Mouse (Mus musculus) midbrain, embryonic 11.5 days (tissue): ENCODE measurements around the gene Clpb. TPM values are rescaled to one million over a fixed set of nuclear protein-coding genes. Genes with fewer than 3 reads are reported as not detected.
A peak's percentile ranks its signal among the peaks of the same experiment; 100 is the strongest.

Source experiments
- ATAC-seq: fragments of 200-750 bp; cut with Nextera tagmentation; 2 replicates; pipeline ENCODE4 v1.8.0; 2017; ENCODE audit warnings: moderate TSS enrichment, moderate library complexity; ENCODE audit not compliant: low FRiP score
- DNase-seq: peaks from one replicate; pipeline ENCODE4 v3.0.0; 2015; ENCODE audit warnings: low spot score; ENCODE audit errors: missing footprints
- H3K27ac ChIP-seq: fragments of 300-500 bp; sonication (generic); 2 replicates; pipeline ENCODE4 v1.5.1; 2014; ENCODE audit warnings: low read depth, low read length
- H3K27me3 ChIP-seq: fragments of 300-500 bp; sonication (generic); 2 replicates; pipeline ENCODE4 v1.6.1; 2014; ENCODE audit warnings: mild to moderate bottlenecking, low read length, moderate library complexity, mixed read lengths; ENCODE audit not compliant: control insufficient read depth, insufficient read depth
- H3K36me3 ChIP-seq: fragments of 300-500 bp; sonication (generic); 2 replicates; pipeline ENCODE4 v1.6.1; 2014; ENCODE audit warnings: mild to moderate bottlenecking, low read length, moderate library complexity, mixed read lengths; ENCODE audit not compliant: control insufficient read depth, insufficient read depth
- H3K4me1 ChIP-seq: fragments of 300-500 bp; sonication (generic); 2 replicates; pipeline ENCODE4 v1.6.1; 2014; ENCODE audit warnings: low read length; ENCODE audit not compliant: control insufficient read depth, insufficient read depth
- H3K4me2 ChIP-seq: fragments of 300-500 bp; sonication (generic); 2 replicates; pipeline ENCODE4 v1.6.1; 2014; ENCODE audit warnings: mild to moderate bottlenecking, moderate library complexity
- H3K4me3 ChIP-seq: fragments of 300-500 bp; sonication (generic); 2 replicates; pipeline ENCODE4 v1.5.1; 2014; ENCODE audit warnings: low read depth, low read length
- H3K9ac ChIP-seq: fragments of 300-500 bp; sonication (generic); 2 replicates; pipeline ENCODE4 v1.6.1; 2014; ENCODE audit warnings: low read length
- H3K9me3 ChIP-seq: fragments of 300-500 bp; sonication (generic); 2 replicates; pipeline ENCODE4 v1.6.1; 2016; ENCODE audit warnings: low read length; ENCODE audit not compliant: control insufficient read depth
- WGBS: fragments of 180-500 bp; shearing (Covaris S2); extraction: QIAGEN DNeasy Blood & Tissue Kit; methylation state at CpG from one replicate; pipeline ENCODE4 v1.1.7; 2014; 5-methylcytosine and 5-hydroxymethylcytosine counted together
- polyA plus RNA-seq: library from polyadenylated mRNA; unstranded; fragments of >200 nt; fragmentation: Nextera tagmentation; extraction: Ambion mirVana; gene quantifications from 2 replicates; pipeline ENCODE4 v1.2.1, GENCODE M21; 2014

Clpb gene
- polyA plus RNA-seq, 1 experiment from 2014 or later: 38.8 TPM

GRCm38 (mm10) chr7:101732096-101732495 is 68.7 kb downstream of the Clpb start:
- H3K9ac ChIP-seq: no peak overlapping the region
- ATAC-seq (no peak), DNase-seq (no peak)
- no peak overlapping the region for H3K4me2 ChIP-seq
- no peaks in the 10 kb centered on the region for H3K9me3 ChIP-seq
- 83% methylated on average over 1 of the region's 1 CpGs for WGBS
- H3K27ac ChIP-seq: no peak overlapping the region
- no peak overlapping the region for H3K4me3 ChIP-seq
- no peaks in the 10 kb centered on the region for H3K27me3 ChIP-seq
- no peaks in the 10 kb centered on the region for H3K36me3 ChIP-seq
- H3K4me1 ChIP-seq: peaks cover 10% of the 10 kb centered on the region

GRCm38 (mm10) chr7:101733042-101733441 is 69.6 kb downstream of the Clpb start:
- WGBS: 41% methylated on average over 2 of the region's 2 CpGs
- Histone ChIP-seq H3K4me2 (no peak overlapping the region), H3K9me3 (no peaks in the 10 kb centered on the region), H3K4me1 (peaks cover 10% of the 10 kb centered on the region), H3K36me3 (no peaks in the 10 kb centered on the region), H3K9ac (no peak overlapping the region), H3K27me3 (no peaks in the 10 kb centered on the region), H3K4me3 (no peak overlapping the region), H3K27ac (no peak overlapping the region)
- ATAC-seq (peak; percentile 68), DNase-seq (peak; percentile 86)

- 92% methylated on average over 1 of the region's 1 CpGs for WGBS
- ATAC-seq: no peak
- H3K4me3 ChIP-seq: no peak overlapping the region
Observed at GRCm38 (mm10) chr7:101735297-101735696, 71.9 kb downstream of the Clpb start.

GRCm38 (mm10) chr7:101737735-101738134 is 74.3 kb downstream of the Clpb start:
- no peak overlapping the region for H3K4me3 ChIP-seq
- no peak for ATAC-seq
- WGBS: 88% methylated on average over 3 of the region's 3 CpGs
- no peaks in the 10 kb centered on the region for H3K36me3 ChIP-seq
- H3K27me3 ChIP-seq: no peaks in the 10 kb centered on the region
- DNase-seq: no peak
- H3K4me2 ChIP-seq: no peak overlapping the region
- H3K4me1 ChIP-seq: peaks cover 11% of the 10 kb centered on the region
- no peaks in the 10 kb centered on the region for H3K9me3 ChIP-seq
- no peak overlapping the region for H3K27ac ChIP-seq
- no peak overlapping the region for H3K9ac ChIP-seq

More at GRCm38 (mm10) chr7:101735297-101735696, 71.9 kb downstream of the Clpb start:
- no peaks in the 10 kb centered on the region for H3K27me3 ChIP-seq
- no peaks in the 10 kb centered on the region for H3K36me3 ChIP-seq
- H3K27ac ChIP-seq: no peak overlapping the region
- H3K4me1 ChIP-seq: peaks cover 11% of the 10 kb centered on the region
- H3K9ac ChIP-seq: no peak overlapping the region
- no peak overlapping the region for H3K4me2 ChIP-seq
- no peak for DNase-seq
- no peaks in the 10 kb centered on the region for H3K9me3 ChIP-seq

- Histone ChIP-seq H3K9me3 (no peaks in the 10 kb centered on the region), H3K27ac (no peak overlapping the region), H3K4me2 (no peak overlapping the region), H3K4me3 (no peak overlapping the region), H3K4me1 (peaks cover 7% of the 10 kb centered on the region), H3K36me3 (no peaks in the 10 kb centered on the region), H3K27me3 (no peaks in the 10 kb centered on the region), H3K9ac (no peak overlapping the region)
- ATAC-seq: 0 out of 2 replicates have a peak, but pooled peaks have one; percentile 22
- WGBS: 20% methylated on average over 1 of the region's 1 CpGs
- no peak for DNase-seq
Observed at GRCm38 (mm10) chr7:101739602-101740001, 76.2 kb downstream of the Clpb start.

GRCm38 (mm10) chr7:101743487-101743886 is 80.1 kb downstream of the Clpb start:
- DNase-seq: no peak
- Histone ChIP-seq H3K9me3 (no peaks in the 10 kb centered on the region), H3K36me3 (no peaks in the 10 kb centered on the region), H3K27me3 (no peaks in the 10 kb centered on the region), H3K4me2 (no peak overlapping the region), H3K9ac (no peak overlapping the region), H3K4me1 (peaks cover 7% of the 10 kb centered on the region), H3K27ac (no peak overlapping the region), H3K4me3 (no peak overlapping the region)
- no peak for ATAC-seq
- 92% methylated on average over 4 of the region's 4 CpGs for WGBS

GRCm38 (mm10) chr7:101746559-101747334 is 83.3 kb downstream of the Clpb start:
- H3K4me2 ChIP-seq: no peak overlapping the region
- no peak overlapping the region for H3K27ac ChIP-seq
- no peaks in the 10 kb centered on the region for H3K9me3 ChIP-seq
- DNase-seq (no peak), ATAC-seq (no peak)
- H3K9ac ChIP-seq: no peak overlapping the region
- no peak overlapping the region for H3K4me3 ChIP-seq
- no peaks in the 10 kb centered on the region for H3K27me3 ChIP-seq
- no peaks in the 10 kb centered on the region for H3K36me3 ChIP-seq
- H3K4me1 ChIP-seq: no peaks in the 10 kb centered on the region
- whole genome bisulfite sequencing: 89% methylated on average over 12 of the region's 12 CpGs

GRCm38 (mm10) chr7:101750268-101750667 is 86.8 kb downstream of the Clpb start:
- no peak overlapping the region for H3K4me2 ChIP-seq
- DNase-seq: no peak
- H3K9me3 ChIP-seq: no peaks in the 10 kb centered on the region
- no peak overlapping the region for H3K27ac ChIP-seq
- no peak overlapping the region for H3K9ac ChIP-seq
- H3K36me3 ChIP-seq: no peaks in the 10 kb centered on the region
- WGBS: 93% methylated on average over 2 of the region's 2 CpGs
- no peak for ATAC-seq
- no peaks in the 10 kb centered on the region for H3K4me1 ChIP-seq
- no peaks in the 10 kb centered on the region for H3K27me3 ChIP-seq
- H3K4me3 ChIP-seq: no peak overlapping the region

GRCm38 (mm10) chr7:101752346-101752745 is 88.9 kb downstream of the Clpb start:
- no peak overlapping the region for H3K4me3 ChIP-seq
- ATAC-seq (no peak), DNase-seq (no peak)
- H3K9me3 ChIP-seq: no peaks in the 10 kb centered on the region
- WGBS: 95% methylated on average over 3 of the region's 3 CpGs
- H3K9ac ChIP-seq: no peak overlapping the region
- no peaks in the 10 kb centered on the region for H3K4me1 ChIP-seq
- no peak overlapping the region for H3K4me2 ChIP-seq
- no peaks in the 10 kb centered on the region for H3K36me3 ChIP-seq
- no peak overlapping the region for H3K27ac ChIP-seq
- H3K27me3 ChIP-seq: no peaks in the 10 kb centered on the region
